31 mouse cellular contexts compared by ENCODE assay signal in genomic region chr2:163561258-163561948, GRCm38 (mm10). TPM values are rescaled to one million over a fixed set of nuclear protein-coding genes. Genes with fewer than 3 reads are reported as not detected.
A peak's percentile ranks its signal among the peaks of the same experiment; 100 is the strongest.
DNase-seq lines count a peak whose midpoint lies in the region; ATAC-seq and TF ChIP-seq lines count a peak whose summit lies in the region.
"Had no signal": no experiment of that assay in that cellular context is flagged by ENCODE, and none has a peak within 500 bp of the region (broad histone marks: within the 10 kb centered on the region; RNA-seq: fewer than 3 reads in every experiment).

No protein-coding gene starts in this region.

- ATAC-seq in kidney, embryonic 15.5 days (replicated peaks; ENCODE audit: low FRiP score) = no peak
- ATAC-seq in midbrain, postnatal 0 days (ENCODE audit: low FRiP score) = no peak
- no peak for ATAC-seq in midbrain, embryonic 13.5 days
- peak; percentile 82 for ATAC-seq in hindbrain, embryonic 16.5 days
- ATAC-seq: activated CD4-positive, CD25-positive, alpha-beta regulatory T cell, adult 4 months; forebrain, postnatal 0 days; midbrain, embryonic 16.5 days had no signal

- H3K4me1 ChIP-seq in kidney, embryonic 15.5 days = 0 out of 2 replicates have a peak, but pooled peaks cover 5% of the 10 kb centered on the region
- H3K4me1 ChIP-seq in midbrain, postnatal 0 days (ENCODE audit: insufficient read depth, low read length) = no peaks in the 10 kb centered on the region
- H3K4me1 ChIP-seq in midbrain, embryonic 13.5 days (replicated peaks) = no peaks in the 10 kb centered on the region
- H3K4me1 ChIP-seq in hindbrain, embryonic 16.5 days (ENCODE audit: control insufficient read depth, insufficient read depth, low read depth, low read length) = peaks cover 3% of the 10 kb centered on the region; the same call in 1 of the 2 replicates
- peaks cover 15% of the 10 kb centered on the region for H3K4me1 ChIP-seq in small intestine, adult 2 months (ENCODE audit: control insufficient read depth, insufficient read depth, insufficient read length, low read length)
- H3K4me1 ChIP-seq: limb, embryonic 10.5 days; stomach, embryonic 15.5 days had no signal

- H3K4me3 ChIP-seq in kidney, embryonic 15.5 days (replicated peaks) = no peak overlapping the region
- no peak overlapping the region for H3K4me3 ChIP-seq in midbrain, postnatal 0 days (ENCODE audit: low read depth, low read length)
- H3K4me3 ChIP-seq in midbrain, embryonic 13.5 days (replicated peaks) = no peak overlapping the region
- H3K4me3 ChIP-seq in hindbrain, embryonic 16.5 days (ENCODE audit: low read length) = no peak overlapping the region
- H3K4me3 ChIP-seq in small intestine, adult 2 months (ENCODE audit: low read depth, low read length) = no peak overlapping the region
- H3K4me3 ChIP-seq: heart, embryonic 13.5 days; limb, embryonic 10.5 days; megakaryocyte, embryonic 14.5 days; stomach, embryonic 15.5 days had no signal

- H3K27me3 ChIP-seq in kidney, embryonic 15.5 days = no peaks in the 10 kb centered on the region
- H3K27me3 ChIP-seq in midbrain, postnatal 0 days (ENCODE audit: insufficient read depth, low read length) = no peaks in the 10 kb centered on the region; the same call in 1 of the 2 replicates
- H3K27me3 ChIP-seq in midbrain, embryonic 13.5 days = no peaks in the 10 kb centered on the region
- H3K27me3 ChIP-seq in hindbrain, embryonic 16.5 days (replicated peaks; ENCODE audit: control insufficient read depth, insufficient read depth, low read length) = no peaks in the 10 kb centered on the region
- no peaks in the 10 kb centered on the region for H3K27me3 ChIP-seq in small intestine, adult 2 months (ENCODE audit: control insufficient read depth, insufficient read depth, low read length)
- H3K27me3 ChIP-seq: stomach, embryonic 15.5 days had no signal

- H3K9ac ChIP-seq in kidney, embryonic 15.5 days = no peak overlapping the region
- no peak overlapping the region for H3K9ac ChIP-seq in midbrain, postnatal 0 days (replicated peaks; ENCODE audit: low read length, poor library complexity, severe bottlenecking)
- no peak overlapping the region for H3K9ac ChIP-seq in midbrain, embryonic 13.5 days (replicated peaks)
- no peak overlapping the region for H3K9ac ChIP-seq in hindbrain, embryonic 16.5 days (ENCODE audit: low read depth, low read length)
- H3K9ac ChIP-seq: forebrain, postnatal 0 days; heart, embryonic 13.5 days; stomach, embryonic 15.5 days had no signal

- no peak for DNase-seq in kidney, adult 11 months
- DNase-seq in midbrain, postnatal 0 days (ENCODE audit: low spot score) = peak; percentile 60
- no peak for DNase-seq in urinary bladder, adult 18-20 months (ENCODE audit: low spot score in 2 of 2)
- DNase-seq: adrenal gland, adult 8-10 months; cerebellum, adult 18-20 months; cerebellum, postnatal 14 days; forebrain, postnatal 0 days; gastrocnemius, postnatal 14 days; heart, adult 18-20 months; heart, postnatal 14 days; kidney, postnatal 10 days; lung, adult 2 months; lung, postnatal 36 days; right cerebral cortex, postnatal 4 days; thymus, postnatal 25 days had no signal

- TF ChIP-seq CTCF in midbrain, postnatal 0 days (IDR thresholded peaks at IDR 0.05) = no peak
- TF ChIP-seq CTCF in small intestine, adult 2 months (IDR thresholded peaks at IDR 0.05; ENCODE audit: extremely low read depth, insufficient read length, insufficient replicate concordance, low read depth, low read length) = no peak

- H3K27ac ChIP-seq in kidney, embryonic 15.5 days = peak overlapping the region; percentile 70
- no peak overlapping the region for H3K27ac ChIP-seq in midbrain, postnatal 0 days (ENCODE audit: low read depth, low read length)
- H3K27ac ChIP-seq in midbrain, embryonic 13.5 days = no peak overlapping the region
- H3K27ac ChIP-seq in hindbrain, embryonic 16.5 days (ENCODE audit: low read depth, low read length) = peak overlapping the region; percentile 42
- H3K27ac ChIP-seq in small intestine, adult 2 months (ENCODE audit: insufficient read depth, low read depth, low read length) = peak overlapping the region; percentile 37; the same call in 1 of the 2 replicates
- H3K27ac ChIP-seq: heart, embryonic 13.5 days; limb, embryonic 10.5 days; stomach, embryonic 15.5 days had no signal

- no peak for TF ChIP-seq POLR2A in small intestine, adult 2 months (IDR thresholded peaks at IDR 0.05; ENCODE audit: low read depth, low read length)

- H3K36me3 ChIP-seq in kidney, embryonic 15.5 days = no peaks in the 10 kb centered on the region
- no peaks in the 10 kb centered on the region for H3K36me3 ChIP-seq in midbrain, postnatal 0 days (ENCODE audit: insufficient read depth, low read length)
- H3K36me3 ChIP-seq in midbrain, embryonic 13.5 days = no peaks in the 10 kb centered on the region
- no peaks in the 10 kb centered on the region for H3K36me3 ChIP-seq in hindbrain, embryonic 16.5 days (ENCODE audit: control insufficient read depth, insufficient read depth, low read length)
- peaks cover 92% of the 10 kb centered on the region for H3K36me3 ChIP-seq in small intestine, adult 2 months (ENCODE audit: control insufficient read depth, insufficient read depth, low read length)
- H3K36me3 ChIP-seq: heart, embryonic 13.5 days; limb, embryonic 10.5 days; stomach, embryonic 15.5 days had no signal

- WGBS in kidney, embryonic 15.5 days = 61% methylated on average over 13 of the region's 13 CpGs
- 82% methylated on average over 13 of the region's 13 CpGs for WGBS in midbrain, postnatal 0 days
- WGBS in midbrain, embryonic 13.5 days = 79% methylated on average over 13 of the region's 13 CpGs
- 59% methylated on average over 13 of the region's 13 CpGs for WGBS in hindbrain, embryonic 16.5 days
- 50% methylated on average over 13 of the region's 13 CpGs for WGBS in small intestine, adult 2 months

- H3K4me2 ChIP-seq in kidney, embryonic 15.5 days = no peak overlapping the region
- no peak overlapping the region for H3K4me2 ChIP-seq in midbrain, postnatal 0 days (ENCODE audit: low read depth, low read length, poor library complexity, severe bottlenecking)
- no peak overlapping the region for H3K4me2 ChIP-seq in midbrain, embryonic 13.5 days (replicated peaks)
- peak overlapping the region; percentile 17 for H3K4me2 ChIP-seq in hindbrain, embryonic 16.5 days (ENCODE audit: low read length)
- H3K4me2 ChIP-seq: heart, embryonic 13.5 days; liver, embryonic 11.5 days; stomach, embryonic 15.5 days had no signal

- no peaks in the 10 kb centered on the region for H3K9me3 ChIP-seq in kidney, embryonic 15.5 days (replicated peaks)
- H3K9me3 ChIP-seq in midbrain, postnatal 0 days (ENCODE audit: low read length) = no peaks in the 10 kb centered on the region
- H3K9me3 ChIP-seq in midbrain, embryonic 13.5 days = no peaks in the 10 kb centered on the region
- H3K9me3 ChIP-seq in hindbrain, embryonic 16.5 days (ENCODE audit: control insufficient read depth, low read length) = no peaks in the 10 kb centered on the region
- H3K9me3 ChIP-seq: heart, embryonic 13.5 days; limb, embryonic 10.5 days; megakaryocyte, embryonic 14.5 days; stomach, embryonic 15.5 days had no signal

RNA-seq across cellular contexts. Expression of gene Ttpal, which starts 40.7 kb away (rescaled TPM):
- 29.2 and 30.6 TPM in 2 replicates for polyA plus RNA-seq in kidney, embryonic 15.5 days (2015; fragmentation: Nextera tagmentation; extraction: Ambion mirVana)
- total RNA-seq in midbrain, postnatal 0 days (2014; rRNA removed) = 76.2 and 91.9 TPM in 2 replicates
- 33.5 and 34.7 TPM in 2 replicates for polyA plus RNA-seq in midbrain, postnatal 0 days (2015; fragmentation: Nextera tagmentation; extraction: Ambion mirVana)
- polyA plus RNA-seq in midbrain, embryonic 13.5 days (2015; fragmentation: Nextera tagmentation; extraction: Ambion mirVana) = 50.2 and 50.7 TPM in 2 replicates
- polyA plus RNA-seq in hindbrain, embryonic 16.5 days (2015; fragmentation: Nextera tagmentation; extraction: Ambion mirVana) = 37.6 and 43.2 TPM in 2 replicates
- 8.3 and 16.0 TPM in 2 replicates for polyA plus RNA-seq in small intestine, adult 2 months (2012; rRNA removed)

RNA-seq across cellular contexts. Expression of gene Hnf4a, which starts 54.8 kb away (rescaled TPM):
- polyA plus RNA-seq in kidney, embryonic 15.5 days (2015; fragmentation: Nextera tagmentation; extraction: Ambion mirVana) = 18.6 and 19.4 TPM in 2 replicates
- not detected in 2 replicates for total RNA-seq in midbrain, postnatal 0 days (2014; rRNA removed)
- not detected in 2 replicates for polyA plus RNA-seq in midbrain, postnatal 0 days (2015; fragmentation: Nextera tagmentation; extraction: Ambion mirVana)
- polyA plus RNA-seq in midbrain, embryonic 13.5 days (2015; fragmentation: Nextera tagmentation; extraction: Ambion mirVana) = not detected in 2 replicates
- 0.05 TPM in 1 of 2 replicates, not detected in the other for polyA plus RNA-seq in hindbrain, embryonic 16.5 days (2015; fragmentation: Nextera tagmentation; extraction: Ambion mirVana)
- 179 and 397 TPM in 2 replicates for polyA plus RNA-seq in small intestine, adult 2 months (2012; rRNA removed)
- total RNA-seq: forebrain, postnatal 0 days; gastrocnemius, postnatal 14 days; heart, adult 18-20 months; layer of hippocampus, adult 18-20 months; layer of hippocampus, postnatal 14 days had no signal
- polyA plus RNA-seq: activated CD4-positive, CD25-positive, alpha-beta regulatory T cell, adult 4 months; C2C12; embryonic facial prominence, embryonic 11.5 days; forebrain, embryonic 11.5 days; forebrain, postnatal 0 days; limb, embryonic 10.5 days; midbrain, embryonic 16.5 days had no signal

Comparison
In these comparisons a context has a peak if more than half of its experiments do, and no peak if none do; other contexts are left out.
1. H3K27ac ChIP-seq: peak in kidney, embryonic 15.5 days (single experiment), hindbrain, embryonic 16.5 days (single experiment) and small intestine, adult 2 months (single experiment); none in midbrain, postnatal 0 days (single experiment) and midbrain, embryonic 13.5 days (single experiment).